Mouse (Mus musculus): ENCODE results near the gene Golga4.

DNA sequence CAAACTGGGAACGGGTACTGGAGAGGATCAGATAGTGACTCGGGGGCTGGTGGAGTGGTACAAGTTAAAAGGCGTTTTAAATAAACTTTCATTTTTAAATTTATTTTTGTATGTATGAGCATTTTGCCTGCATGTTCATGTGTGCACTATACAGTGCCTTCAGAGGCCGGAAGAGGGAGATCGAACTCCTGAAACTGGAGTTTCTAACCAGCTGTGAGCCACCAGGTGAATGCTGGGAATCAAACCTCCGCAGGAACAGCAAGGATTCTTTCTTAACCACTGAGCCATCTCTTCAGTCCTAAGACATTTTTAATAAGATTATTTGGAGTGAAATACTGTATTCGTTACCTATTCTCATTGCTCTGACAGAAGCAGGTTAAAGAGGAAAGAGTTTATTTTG lies 8.0 kb upstream of the Golga4 start:
- TF ChIP-seq POLR2A (IDR thresholded peaks at IDR 0.05; ENCODE audit: insufficient read length, low read depth) (no peak), E2F4 (IDR thresholded peaks at IDR 0.05; ENCODE audit: insufficient read depth) (no peak)
